Mouse (Mus musculus): ENCODE results near the gene Gyg.
"Not testable (repeated sequence)": the region's sequence is repeated elsewhere in the genome, so short reads cannot be mapped to it uniquely, and the experiment has no call there.

The Gyg gene

GRCm38 (mm10) chr3:20131350-20131720, 23.8 kb downstream of the Gyg start:
- DNase-seq (ENCODE audit: low spot score in 2 of 2), result no peak

GRCm38 (mm10) chr3:20130456-20131349, 24.4 kb downstream of the Gyg start:
- DNase-seq (ENCODE audit: low spot score in 2 of 2), result peak; percentile 10 to 42

- DNase-seq (ENCODE audit: low spot score in 2 of 2), result no peak
Measured at GRCm38 (mm10) chr3:20129491-20129890, 25.6 kb downstream of the Gyg start.

- DNase-seq (ENCODE audit: low spot score in 2 of 2), result no peak
Measured at GRCm38 (mm10) chr3:20127047-20127595, 28.0 kb downstream of the Gyg start.

- DNase-seq (ENCODE audit: low spot score in 2 of 2), result no peak
Measured at GRCm38 (mm10) chr3:20125604-20126003, 29.5 kb downstream of the Gyg start.

- not testable (repeated sequence) for DNase-seq (ENCODE audit: low spot score in 2 of 2)
Measured at GRCm38 (mm10) chr3:20121582-20121981, 33.5 kb downstream of the Gyg start.

- no peak for DNase-seq (ENCODE audit: low spot score in 2 of 2)
Measured at GRCm38 (mm10) chr3:20119686-20120244, 35.4 kb downstream of the Gyg start.

GRCm38 (mm10) chr3:20119044-20119591, 36.0 kb downstream of the Gyg start:
- no peak for DNase-seq (ENCODE audit: low spot score in 2 of 2)

GRCm38 (mm10) chr3:20111913-20112312, 43.2 kb downstream of the Gyg start:
- DNase-seq (ENCODE audit: low spot score in 2 of 2), result no peak

GRCm38 (mm10) chr3:20108881-20109280, 46.2 kb downstream of the Gyg start:
- no peak for DNase-seq (ENCODE audit: low spot score in 2 of 2)

- DNase-seq (ENCODE audit: low spot score in 2 of 2), result no peak
Measured at GRCm38 (mm10) chr3:20104776-20105175, 50.3 kb downstream of the Gyg start.

GRCm38 (mm10) chr3:20104318-20104717, 50.8 kb downstream of the Gyg start:
- no peak for DNase-seq (ENCODE audit: low spot score in 2 of 2)

- no peak for DNase-seq (ENCODE audit: low spot score in 2 of 2)
Measured at GRCm38 (mm10) chr3:20103830-20104229, 51.3 kb downstream of the Gyg start.

GRCm38 (mm10) chr3:20082161-20082560, 73.0 kb downstream of the Gyg start:
- DNase-seq (ENCODE audit: low spot score in 2 of 2), result peak; percentile 31 to 50

GRCm38 (mm10) chr3:20076145-20077053, 78.7 kb downstream of the Gyg start:
- DNase-seq (ENCODE audit: low spot score in 2 of 2), result peak in 1 of 2 experiments; percentile 4
